Mouse (Mus musculus) kidney, postnatal 25 days (tissue): ENCODE measurements around the gene Lrmda.

Experiments
- DNase-seq, 2 experiments: peaks; one replicate each; pipeline ENCODE4 v3.0.0; 2021; ENCODE audit warnings: mixed read lengths in 2 of 2

Gene Lrmda

DNA sequence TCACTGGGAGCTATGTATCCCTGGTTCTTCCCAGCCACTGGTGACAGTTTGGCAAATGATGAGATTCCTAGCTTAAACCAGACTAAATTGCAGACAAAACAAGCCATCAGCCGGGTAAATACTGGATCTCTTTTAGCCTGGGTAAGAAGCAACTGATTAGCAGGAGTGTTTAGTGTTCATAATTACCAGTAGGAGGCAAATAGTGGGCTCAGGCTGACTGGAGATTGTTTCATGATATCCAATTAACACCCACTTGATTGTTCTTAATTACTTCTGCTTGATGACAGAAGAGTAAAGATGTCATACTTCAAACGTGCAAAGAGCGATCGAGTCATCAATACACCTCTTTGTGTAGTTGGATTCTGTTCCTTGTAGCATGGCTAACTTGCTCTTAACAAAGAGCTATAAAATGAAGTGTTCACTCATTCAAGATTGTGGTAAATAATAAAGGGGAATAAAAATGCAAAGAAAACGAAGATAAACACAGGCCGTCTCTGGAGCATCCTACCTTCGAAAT lies 405.6 kb downstream of the Lrmda start:
- DNase-seq, result no peak

GRCm38 (mm10) chr14:22435441-22435840 lies 415.9 kb downstream of the Lrmda start:
- DNase-seq, result no peak

DNA sequence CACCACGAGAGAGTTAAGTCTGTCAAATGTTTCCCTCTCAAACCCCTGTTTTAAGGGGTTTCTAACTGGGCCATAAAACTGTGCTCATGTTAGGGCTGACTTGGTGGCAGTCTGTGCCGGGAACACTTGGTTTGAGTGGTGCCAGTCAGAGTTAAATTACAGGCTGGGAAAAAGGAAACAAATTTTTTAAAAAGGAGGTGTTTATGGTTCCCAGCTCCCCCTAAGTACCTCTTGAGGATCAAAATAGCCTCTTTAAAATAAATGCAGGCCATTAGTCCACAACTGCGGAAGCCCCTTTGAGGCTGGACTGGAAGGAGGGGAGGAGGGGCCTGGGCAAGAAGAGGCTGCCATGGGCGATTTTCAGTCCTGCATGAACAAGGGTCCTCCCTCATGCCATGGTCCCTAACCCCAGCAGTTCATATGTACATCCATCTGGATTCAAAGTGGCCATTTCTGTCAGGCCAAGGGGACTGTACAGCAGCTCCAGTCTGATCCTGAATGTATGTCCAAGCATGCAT lies 416.4 kb downstream of the Lrmda start:
- DNase-seq, result no peak

DNA sequence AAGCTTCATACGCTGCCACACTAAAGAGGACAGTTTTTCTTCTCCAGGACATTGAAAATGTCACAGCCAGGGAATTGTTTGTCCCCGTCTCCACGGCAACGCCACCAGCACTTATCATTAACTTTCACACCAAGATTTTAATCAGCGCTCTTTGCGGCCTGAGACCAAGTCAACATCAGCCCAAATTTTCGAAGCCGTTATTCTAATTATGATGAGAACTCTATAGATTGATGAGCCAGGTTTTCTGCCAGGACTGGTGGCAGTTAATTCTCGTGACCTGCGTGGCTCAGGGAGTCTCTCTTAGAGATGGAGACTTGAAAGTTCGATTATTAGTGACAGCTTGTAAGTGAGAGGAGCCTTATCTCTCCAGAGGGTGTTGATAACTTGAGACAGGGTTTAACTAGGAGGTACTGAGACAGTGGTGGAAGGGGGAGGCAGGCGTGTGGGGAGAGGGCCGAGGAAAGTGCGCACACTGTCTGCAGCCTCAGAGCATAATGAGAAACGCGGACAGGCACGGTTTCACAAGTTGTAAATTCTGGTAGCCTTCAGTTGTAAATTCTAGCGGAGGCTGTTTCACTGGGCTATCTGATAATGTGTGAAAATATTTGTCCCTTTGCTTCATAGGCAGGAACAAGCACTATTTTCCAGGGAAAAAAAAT lies 421.0 kb downstream of the Lrmda start:
- peak; percentile 14 to 48 for DNase-seq

- no peak for DNase-seq
Measured at GRCm38 (mm10) chr14:22441859-22442447, 422.4 kb downstream of the Lrmda start.

- no peak for DNase-seq
Measured at GRCm38 (mm10) chr14:22442719-22443118, 423.2 kb downstream of the Lrmda start.

DNA sequence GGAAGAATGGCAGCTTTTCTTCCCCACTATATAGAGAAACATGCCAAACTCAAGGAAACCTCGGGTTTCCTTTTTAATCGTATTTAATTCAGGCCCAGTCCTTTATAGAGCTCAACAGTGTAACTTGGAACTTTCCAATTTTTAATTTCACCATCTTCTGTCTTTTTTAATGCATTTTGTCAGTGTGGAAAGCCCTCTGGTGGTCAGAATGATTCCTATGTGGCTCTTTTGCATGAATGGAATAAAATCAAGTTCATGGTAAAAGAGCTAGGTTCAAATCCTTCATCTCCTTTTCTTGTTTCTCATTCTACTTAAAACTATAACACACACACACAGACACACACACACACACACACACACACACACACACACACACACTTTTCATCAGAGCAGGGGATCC lies 425.0 kb downstream of the Lrmda start:
- DNase-seq, result no peak

DNA sequence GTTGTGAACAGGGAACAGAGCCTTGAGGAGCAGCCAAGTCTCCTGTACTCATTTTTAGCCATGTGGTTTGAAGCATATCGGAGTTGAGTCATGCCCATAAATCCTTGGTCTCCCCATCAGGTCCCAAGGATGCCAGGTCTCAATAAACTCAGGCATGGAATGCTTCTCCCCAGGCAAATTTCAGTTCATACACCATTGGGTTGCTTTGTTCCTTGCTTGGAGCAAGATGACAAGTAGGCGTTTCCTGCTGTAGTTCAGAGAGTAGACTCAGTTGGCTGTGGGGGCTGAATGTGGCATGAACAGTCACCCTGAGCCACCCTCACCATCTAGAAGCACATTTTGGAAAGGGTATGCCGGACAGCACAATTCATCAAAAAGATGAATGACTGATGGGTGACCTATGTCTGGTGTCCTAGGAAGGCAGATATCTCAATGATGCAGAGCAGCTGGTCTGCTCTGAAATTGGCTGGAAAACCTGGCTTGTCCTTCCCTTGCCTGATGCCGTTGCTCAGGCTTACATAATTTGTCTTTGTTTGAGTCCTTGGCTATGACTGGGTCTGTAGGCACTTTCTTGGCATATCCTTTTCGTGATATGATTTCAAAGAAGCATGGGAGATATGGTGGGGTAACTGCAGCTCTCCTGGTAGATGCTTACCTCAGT lies 425.8 kb downstream of the Lrmda start:
- DNase-seq, result no peak

- no peak for DNase-seq
Measured at GRCm38 (mm10) chr14:22445841-22446570, 426.5 kb downstream of the Lrmda start.

DNA sequence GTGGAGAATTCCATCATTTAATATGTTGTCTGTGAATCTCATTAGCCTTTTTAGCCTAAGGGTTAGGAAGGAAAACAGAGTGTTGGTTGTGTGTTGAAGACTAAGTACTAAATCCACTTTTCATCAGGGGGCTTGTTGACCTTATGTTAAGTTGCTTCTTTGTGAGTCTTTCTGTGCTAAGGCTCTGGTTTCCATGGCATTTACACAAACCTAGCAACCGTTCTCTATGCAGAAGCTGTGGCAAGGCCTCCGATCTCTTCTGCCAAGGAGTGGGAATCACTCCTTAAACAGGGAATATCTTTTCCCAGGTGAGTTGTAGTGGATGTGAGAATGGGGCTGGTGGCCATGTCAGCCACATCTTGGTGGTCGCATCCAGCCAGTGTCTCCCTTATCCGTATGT lies 432.1 kb downstream of the Lrmda start:
- DNase-seq, result no peak

DNA sequence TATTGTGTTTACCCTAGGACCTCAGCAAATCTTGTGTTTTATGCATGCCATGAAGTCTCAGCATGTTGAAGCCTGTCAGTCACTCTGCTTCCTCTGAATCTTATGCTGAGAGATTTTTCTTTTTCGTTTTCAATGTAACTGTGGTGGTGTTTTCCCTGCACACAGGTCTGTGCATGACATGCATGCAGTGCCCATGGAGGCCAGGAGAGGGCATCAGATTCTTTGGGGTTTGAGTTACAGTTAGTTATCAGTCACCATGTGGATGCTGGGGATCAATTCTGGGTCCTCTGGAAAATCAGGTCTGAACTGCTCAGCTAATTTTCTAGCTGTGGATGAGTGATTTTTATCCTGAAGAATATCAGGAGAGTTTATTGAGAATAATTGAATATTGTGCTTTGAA lies 444.8 kb downstream of the Lrmda start:
- DNase-seq, result no peak

GRCm38 (mm10) chr14:22471041-22471440 lies 451.5 kb downstream of the Lrmda start:
- DNase-seq, result no peak

DNA sequence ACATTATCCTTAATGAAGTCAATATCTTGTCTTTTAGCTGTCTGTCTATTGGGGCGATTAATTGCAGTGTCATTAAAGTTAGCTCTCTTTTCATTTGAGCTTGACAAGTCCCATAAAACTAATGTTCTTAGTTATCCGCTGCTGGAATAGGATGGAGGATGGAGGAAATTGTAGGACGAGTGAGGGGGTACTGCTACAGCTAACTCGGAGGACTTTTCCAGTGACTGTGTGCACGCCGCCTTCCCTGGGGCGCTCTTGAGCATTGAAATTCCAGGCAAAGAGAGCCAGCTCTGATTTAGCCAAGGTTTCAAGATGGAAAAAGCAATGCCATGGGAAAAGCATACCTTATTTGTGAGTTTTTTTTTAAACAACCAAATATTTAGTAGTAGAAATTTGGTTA lies 453.9 kb downstream of the Lrmda start:
- no peak for DNase-seq

- DNase-seq, result no peak
Measured at GRCm38 (mm10) chr14:22473991-22474390, 454.5 kb downstream of the Lrmda start.

DNA sequence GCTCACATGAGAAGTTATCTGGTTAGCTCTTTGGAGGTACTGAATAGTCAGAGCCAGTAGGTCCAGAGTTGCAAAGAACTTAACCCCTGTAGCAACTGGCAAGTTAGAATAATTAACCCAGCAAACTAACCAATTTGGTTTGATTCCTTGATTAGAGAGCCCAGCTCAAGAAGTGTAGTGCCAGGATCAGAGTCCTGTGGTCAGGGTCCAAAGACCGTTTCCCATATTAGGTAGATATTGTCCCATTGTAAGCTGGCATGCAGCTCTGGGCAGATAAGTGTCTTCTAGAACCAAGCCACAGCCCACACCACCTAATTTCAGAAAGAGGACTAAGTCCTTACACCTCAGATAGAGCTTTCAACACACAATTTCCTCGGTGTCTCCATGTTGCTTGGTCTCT lies 473.8 kb downstream of the Lrmda start:
- peak in 1 of 2 experiments; percentile 5 for DNase-seq

GRCm38 (mm10) chr14:22494290-22494689 lies 474.8 kb downstream of the Lrmda start:
- DNase-seq, result no peak

DNA sequence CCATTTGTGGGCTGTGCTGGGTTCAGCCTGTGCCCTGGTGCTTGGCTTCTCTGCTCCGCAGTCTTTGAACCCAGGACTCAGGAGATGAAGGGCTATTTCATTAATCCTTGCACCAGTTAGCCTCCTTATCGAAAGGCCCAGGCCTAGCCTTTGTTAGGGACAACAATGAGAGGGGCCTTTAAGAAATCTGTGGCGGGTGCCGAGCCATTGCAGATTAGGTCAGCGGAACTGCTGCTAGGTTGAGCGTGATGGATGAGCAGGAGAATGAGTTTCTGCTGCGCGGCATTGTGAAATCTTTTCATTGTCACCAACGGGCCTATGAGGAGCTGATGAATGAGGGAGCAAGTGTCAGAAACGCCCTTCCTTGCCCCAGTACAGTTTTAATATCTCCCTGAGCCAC lies 475.4 kb downstream of the Lrmda start:
- DNase-seq, result no peak

DNA sequence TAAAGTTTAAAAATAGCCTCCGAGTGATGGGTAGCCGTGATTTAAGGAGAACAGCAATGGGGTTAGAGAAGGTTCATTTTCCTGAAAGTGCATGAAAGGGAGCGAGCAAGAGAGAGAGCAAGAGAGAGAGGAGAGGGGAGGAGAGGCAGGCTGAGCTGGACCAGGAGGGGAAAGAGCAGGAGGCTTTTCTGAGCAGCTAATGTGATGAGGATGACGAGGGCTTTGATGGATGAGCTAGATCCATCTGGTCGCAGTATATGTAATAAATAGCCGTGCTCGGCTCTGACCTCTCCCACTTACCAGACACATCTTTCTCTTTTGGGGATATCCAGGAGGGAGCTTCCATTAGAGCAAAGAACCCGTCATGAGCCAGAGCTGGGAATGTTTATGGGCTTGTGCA lies 475.8 kb downstream of the Lrmda start:
- no peak for DNase-seq

DNA sequence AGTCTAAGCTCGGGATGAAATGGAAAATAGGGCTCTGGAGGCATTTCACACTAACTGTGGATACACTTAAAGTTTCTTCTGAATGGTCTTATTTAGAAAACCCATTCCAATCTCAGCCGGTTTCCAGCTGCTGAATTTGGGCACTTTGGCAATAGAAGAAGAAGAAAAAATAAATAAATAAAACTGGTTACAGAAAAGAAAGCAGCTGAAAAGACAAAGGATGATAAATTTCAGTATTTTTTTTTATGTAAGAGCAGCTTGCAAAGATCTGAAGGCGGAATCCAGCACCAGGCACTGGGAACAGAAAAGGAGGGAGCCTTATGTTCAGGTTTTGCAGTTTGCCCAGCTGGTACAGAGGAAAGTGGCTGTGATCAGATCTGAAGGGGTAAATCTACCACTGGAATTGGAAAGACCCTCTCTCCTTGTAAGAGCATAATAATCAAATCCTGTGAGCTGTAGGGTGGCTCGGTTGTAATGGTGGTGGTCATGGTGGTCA lies 478.2 kb downstream of the Lrmda start:
- no peak for DNase-seq

- DNase-seq, result no peak
Measured at GRCm38 (mm10) chr14:22509747-22510530, 490.4 kb downstream of the Lrmda start.

DNA sequence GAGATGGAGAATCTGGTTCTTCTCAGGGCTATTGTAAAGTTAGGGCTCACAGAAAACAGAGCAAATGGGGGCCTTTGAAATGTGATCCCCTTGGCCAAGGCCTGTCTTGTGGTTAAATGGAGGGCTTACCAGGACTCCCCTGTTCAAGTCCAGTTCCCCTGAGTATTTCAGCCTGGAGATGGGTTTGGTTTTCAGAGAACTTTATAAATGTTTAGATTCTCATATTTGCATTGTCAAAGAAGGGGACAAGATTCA lies 490.9 kb downstream of the Lrmda start:
- DNase-seq, result no peak

DNA sequence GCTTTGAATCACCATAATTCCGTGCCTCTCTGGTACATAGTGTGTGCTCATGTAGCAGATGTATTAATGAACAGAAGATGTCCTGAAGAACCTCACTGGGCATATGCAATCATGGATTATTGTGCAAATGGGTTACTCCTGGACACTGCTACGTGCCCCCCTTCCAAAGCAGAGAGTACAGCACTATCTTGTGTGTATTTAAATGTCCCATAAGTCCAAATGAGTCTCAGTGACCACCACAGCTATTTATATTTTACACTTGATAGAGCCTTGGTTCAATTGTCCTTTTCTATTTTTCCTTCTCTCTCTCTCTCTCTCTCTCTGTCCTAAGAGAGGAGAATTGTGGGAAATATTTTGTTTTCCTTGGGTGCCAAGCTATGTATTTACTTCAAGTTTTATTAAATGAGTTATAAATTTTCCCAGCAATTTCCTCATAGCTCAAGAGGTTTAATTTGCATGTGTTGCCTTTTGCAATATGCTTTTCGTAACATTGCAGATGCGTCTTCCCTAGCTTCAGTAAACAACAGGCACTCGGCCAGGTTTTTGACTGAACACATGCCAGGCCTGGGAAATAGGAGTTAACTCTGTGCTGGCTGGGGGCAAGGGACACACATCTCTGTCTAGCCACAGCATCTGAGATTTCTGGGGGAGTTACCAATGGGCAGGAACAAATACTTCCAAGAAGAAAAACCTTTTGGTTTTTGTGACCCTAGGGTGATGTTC lies 495.0 kb downstream of the Lrmda start:
- peak; percentile 39 to 40 for DNase-seq
